Mouse (Mus musculus) heart, postnatal 25 days (tissue): Measurements from ENCODE around the gene Sfrp5. TPM values are rescaled to one million over a fixed set of nuclear protein-coding genes. Genes with fewer than 3 reads are reported as not detected.

ENCODE experiments used
- DNase-seq: peaks from one replicate; pipeline ENCODE4 v3.0.0; 2022; ENCODE audit warnings: low spot score
- intact Hi-C: fragments of 180-260 bp; cut with DNase I; formaldehyde crosslinking; loops from one replicate; pipeline ENCODE4 v1.15.1; 2025
- total RNA-seq, 2 experiments: library from RNA; stranded (reverse); gene quantifications; 2 replicates each; pipeline ENCODE4 v1.2.3; 2021

Gene Sfrp5
- 1 to 10 TPM; 5.3 to 7.9 TPM for total RNA-seq

DNA sequence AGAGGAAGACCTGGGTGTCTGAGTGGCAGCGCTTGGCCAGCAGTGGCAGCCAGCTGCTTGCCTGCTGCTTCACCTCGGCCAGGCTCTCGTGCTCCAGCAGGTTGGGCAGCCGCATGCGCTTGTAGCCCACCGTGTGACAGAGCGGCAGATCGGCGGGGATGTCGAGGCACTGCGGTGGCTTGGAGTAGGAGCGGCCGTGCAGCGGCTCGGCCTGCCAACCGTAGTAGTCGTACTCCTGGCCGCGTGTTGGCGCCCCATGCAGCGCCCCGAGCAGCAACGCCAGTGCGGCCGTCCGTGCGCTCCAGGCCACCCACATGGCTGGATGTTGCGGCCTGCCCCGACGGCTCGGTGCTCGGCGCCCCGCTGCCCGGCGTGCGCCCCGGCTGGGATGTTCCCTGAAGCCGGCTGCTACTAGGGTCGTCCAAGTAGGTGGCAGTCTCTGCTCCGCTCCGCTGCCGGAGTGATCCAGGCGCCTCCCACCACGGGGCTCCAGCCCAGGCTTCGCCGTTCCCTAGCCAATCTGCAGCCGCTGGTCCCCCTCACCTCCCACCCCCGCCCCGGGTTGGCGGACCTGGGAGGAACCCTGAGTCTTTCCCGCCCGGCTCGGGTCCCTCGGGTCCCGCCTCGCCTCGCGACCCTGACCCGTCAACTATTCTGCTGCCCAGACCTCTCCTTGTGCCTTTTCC lies at the start of gene Sfrp5:
Gene Sfrp5 (minus strand): TSS at position 557 of the 686 bp plus-strand sequence.
- intact Hi-C loops = no loop called here
- no peak for DNase-seq

- no peak for DNase-seq
- intact Hi-C loops = no loop called here
Measured at GRCm38 (mm10) chr19:42249976-42250914, 48.2 kb upstream of the Sfrp5 start.

DNA sequence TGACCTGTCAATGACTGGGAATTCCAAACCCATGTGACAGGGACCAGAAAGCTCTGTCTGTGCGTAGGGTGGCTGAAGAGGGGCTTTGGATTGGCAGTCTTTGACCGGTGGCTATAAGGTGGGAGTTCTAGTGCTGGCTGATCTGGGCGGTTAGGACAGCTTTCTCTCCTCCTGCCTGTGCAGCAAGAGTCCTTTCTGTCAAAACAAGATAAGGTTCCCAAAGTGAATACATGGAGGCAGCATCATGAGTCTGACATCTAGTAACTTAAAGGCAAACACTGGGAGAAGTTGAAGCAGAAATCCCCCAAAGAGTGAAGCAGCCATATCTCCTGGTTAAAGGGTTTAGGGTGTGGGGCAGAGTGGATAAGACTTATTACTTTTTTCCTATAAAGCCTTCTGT lies 45.5 kb upstream of the Sfrp5 start, which contains the start of gene Golga7b:
Gene Golga7b (plus strand): TSS at position 56 of the 400 bp plus-strand sequence.
- no peak for DNase-seq
- intact Hi-C loops = no loop called here

- intact Hi-C loops = no loop called here
- no peak for DNase-seq
Measured at GRCm38 (mm10) chr19:42246626-42247025, 44.6 kb upstream of the Sfrp5 start.

DNA sequence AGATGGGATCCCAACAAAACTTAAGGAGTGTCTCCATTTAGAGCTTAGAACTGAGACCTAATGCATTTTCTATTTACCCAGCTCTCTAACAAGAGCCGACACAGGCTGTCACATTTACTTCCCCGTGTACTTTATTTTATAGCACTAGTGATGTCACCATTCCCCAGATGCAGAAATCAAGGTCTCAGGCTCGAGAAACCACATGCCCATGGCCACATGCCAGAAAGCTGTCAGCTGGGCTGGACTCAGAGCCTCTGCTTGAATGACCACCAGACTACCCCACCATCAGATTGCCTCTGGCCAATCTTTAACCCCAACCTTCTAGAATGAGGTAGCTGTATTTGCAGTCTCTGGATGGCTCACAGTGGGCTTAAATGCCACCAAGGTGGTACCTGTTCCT lies 41.3 kb upstream of the Sfrp5 start:
- no peak for DNase-seq
- intact Hi-C loops = no loop called here

DNA sequence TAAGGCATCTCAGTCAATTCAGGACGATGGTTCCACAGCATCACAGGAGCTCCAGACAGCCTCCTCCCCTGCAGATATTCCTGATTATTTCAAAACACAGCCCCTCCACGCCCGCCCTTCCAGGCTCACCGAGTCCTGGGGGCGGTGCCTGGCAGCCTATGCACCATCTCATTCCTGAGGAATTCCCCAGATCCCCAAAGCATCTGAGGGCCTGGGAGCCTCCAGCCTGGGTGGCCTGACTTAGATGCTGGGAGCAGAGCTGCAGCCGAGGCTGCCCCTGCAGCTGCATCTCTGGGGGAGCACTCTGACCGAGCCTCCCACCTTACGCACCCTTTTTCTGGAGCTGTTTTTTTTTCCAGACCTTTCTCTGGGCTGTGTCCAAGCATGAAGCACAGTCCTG lies 38.8 kb upstream of the Sfrp5 start:
- intact Hi-C loops = no loop called here
- DNase-seq = no peak

GRCm38 (mm10) chr19:42238341-42238715 lies 36.3 kb upstream of the Sfrp5 start:
- peak; percentile 7 for DNase-seq
- intact Hi-C loops = no loop called here

DNA sequence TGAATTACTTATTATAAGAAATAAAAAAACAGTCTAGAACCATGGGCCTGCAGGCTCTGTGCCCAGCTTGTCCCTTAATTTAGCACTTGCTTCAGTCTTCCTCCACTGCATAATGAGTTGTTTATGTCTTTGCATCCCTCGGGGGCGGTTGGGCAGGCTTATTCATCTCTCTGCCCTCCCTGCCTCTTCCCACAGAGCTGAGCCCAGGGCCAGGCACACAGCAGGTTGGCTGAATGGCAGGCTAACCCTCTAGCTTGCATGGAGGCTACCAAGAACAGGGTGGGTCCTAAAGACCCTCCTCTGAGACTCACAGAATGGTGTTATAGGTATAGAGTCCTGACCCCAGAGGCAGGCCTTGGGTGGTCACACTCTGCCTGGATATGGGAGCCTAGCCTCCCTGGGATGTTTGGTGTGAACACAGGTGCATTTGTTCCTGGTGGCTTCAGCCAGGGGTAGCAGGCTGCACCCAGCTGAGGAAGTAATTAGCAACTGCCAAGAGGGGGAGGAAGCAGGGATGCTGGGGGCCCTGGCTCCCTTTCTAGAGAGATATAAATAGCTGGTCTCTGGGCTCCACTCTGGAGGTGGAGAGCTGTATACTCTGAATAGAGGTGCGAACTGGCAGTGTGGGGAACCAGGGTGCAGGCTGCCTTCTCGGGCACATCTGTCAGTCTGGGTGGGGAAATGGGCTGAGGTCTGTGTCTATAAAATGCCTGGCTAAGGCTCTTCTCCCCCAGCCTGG lies 35.7 kb upstream of the Sfrp5 start:
- intact Hi-C loops = no loop called here
- DNase-seq = no peak

DNA sequence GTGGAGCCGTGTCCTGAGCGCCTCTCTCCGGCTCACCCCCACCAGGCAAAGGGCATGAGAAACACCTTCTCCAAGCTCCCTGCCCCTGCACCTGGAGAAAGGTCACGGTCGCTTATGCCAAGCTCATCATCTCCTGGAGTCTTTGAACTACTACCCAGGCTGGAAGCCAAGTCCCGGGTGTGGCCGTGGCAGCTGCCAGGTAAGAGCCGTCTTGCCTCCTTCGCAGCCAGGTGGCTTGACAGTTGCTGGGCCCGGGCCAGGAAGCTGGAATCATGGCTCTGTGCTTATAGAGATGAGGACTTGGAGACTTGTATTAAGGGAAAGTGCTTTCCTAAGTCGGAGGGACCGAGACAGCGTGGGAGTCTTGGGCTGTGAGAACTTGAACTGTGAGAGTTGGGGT lies 28.9 kb upstream of the Sfrp5 start:
- no peak for DNase-seq
- intact Hi-C loops = no loop called here

GRCm38 (mm10) chr19:42230288-42230568 lies 28.2 kb upstream of the Sfrp5 start:
- DNase-seq = no peak
- intact Hi-C loops = no loop called here

- DNase-seq = no peak
- intact Hi-C loops = no loop called here
Measured at GRCm38 (mm10) chr19:42229499-42230287, 27.6 kb upstream of the Sfrp5 start.

GRCm38 (mm10) chr19:42226451-42226850 lies 24.4 kb upstream of the Sfrp5 start:
- intact Hi-C loops = no loop called here
- no peak for DNase-seq

DNA sequence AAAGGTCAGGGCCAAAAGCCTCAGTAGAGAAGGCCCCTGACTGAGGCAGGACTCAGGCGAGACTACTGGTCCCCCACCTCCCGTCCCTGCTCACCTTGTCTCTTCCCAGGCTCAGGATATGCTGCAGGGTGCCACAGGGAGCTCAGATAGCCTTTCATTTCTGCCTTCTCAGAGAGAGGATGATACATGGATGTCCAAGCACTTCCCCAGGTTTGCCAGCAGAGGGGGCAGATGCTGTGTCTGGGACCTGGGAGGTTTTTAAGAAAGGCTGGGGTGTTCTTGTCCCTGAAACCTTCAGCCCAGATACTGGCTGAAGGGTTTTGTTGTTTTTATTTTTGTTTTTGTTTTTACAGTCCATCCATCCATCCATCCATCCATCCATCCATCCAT lies 15.3 kb upstream of the Sfrp5 start:
- DNase-seq = no peak
- intact Hi-C loops = loop anchor here (1.0 kb wide), 1 partner anchor 55 kb away; no protein-coding TSS in a partner anchor

- intact Hi-C loops = loop anchor here (1.0 kb wide), 1 partner anchor 55 kb away; no protein-coding TSS in a partner anchor
- no peak for DNase-seq
Measured at GRCm38 (mm10) chr19:42216699-42217373, 14.8 kb upstream of the Sfrp5 start.

DNA sequence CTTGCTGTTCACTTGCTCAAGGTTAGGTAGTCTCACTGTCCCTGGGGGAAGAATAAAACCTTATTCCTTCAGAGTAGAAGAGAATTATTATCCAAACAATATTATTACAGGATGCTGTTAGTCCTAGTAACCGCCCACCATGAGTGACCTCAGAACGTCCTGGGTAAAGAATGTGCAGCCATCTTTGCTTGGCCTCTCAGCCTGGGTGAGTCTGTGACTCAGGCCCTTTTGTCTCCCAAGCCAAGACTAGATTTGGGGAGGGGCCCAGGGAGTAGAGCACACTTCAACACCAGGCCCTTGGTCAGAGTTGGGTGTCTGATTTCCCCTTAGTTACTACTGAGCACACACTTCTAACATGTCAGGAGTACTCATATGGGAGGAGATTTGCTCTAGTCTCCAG lies 12.5 kb upstream of the Sfrp5 start:
- DNase-seq = no peak
- intact Hi-C loops = no loop called here

GRCm38 (mm10) chr19:42211936-42212335 lies 9.9 kb upstream of the Sfrp5 start:
- intact Hi-C loops = no loop called here
- DNase-seq = no peak

DNA sequence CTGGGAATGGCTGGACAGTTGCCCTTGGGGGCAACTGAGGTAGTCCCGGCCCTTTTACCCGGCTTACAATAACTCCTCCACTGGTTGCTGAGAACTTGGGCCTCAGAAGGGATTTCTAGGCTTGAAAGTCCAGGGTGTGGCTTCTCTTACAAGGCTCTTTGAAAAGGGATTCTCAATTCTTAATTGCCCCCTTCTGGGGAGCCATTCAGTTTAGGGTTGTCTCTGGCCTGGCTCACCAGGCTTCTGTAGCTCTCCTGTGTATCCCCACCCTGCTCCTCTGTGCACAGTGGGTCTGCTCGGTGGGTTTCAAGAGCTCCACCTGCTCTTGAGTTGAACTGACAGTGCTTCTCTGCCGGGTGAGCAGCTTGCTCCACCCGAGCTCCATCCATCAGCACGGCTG lies 7.9 kb upstream of the Sfrp5 start:
- DNase-seq = no peak
- intact Hi-C loops = no loop called here

- no peak for DNase-seq
Measured at GRCm38 (mm10) chr19:42209485-42209884, 7.4 kb upstream of the Sfrp5 start.

GRCm38 (mm10) chr19:42205201-42205600 lies 3.1 kb upstream of the Sfrp5 start:
- intact Hi-C loops = no loop called here
- no peak for DNase-seq

More at GRCm38 (mm10) chr19:42209485-42209884, 7.4 kb upstream of the Sfrp5 start:
- intact Hi-C loops = no loop called here
